Mouse (Mus musculus) lung, adult 18-20 months (tissue): ENCODE data around the gene Unc45a.

Experiments used
- DNase-seq, 2 experiments: peaks; one replicate each; pipeline ENCODE4 v3.0.0; 2022; ENCODE audit warnings: mixed read lengths in 2 of 2

The Unc45a gene

GRCm38 (mm10) chr7:80324043-80324815 lies 16.6 kb downstream of the Unc45a start, which contains the start of gene Rccd1:
Rccd1 (minus strand) TSS chr7:80324454.
- DNase-seq = peak; percentile 94 to 95

DNA sequence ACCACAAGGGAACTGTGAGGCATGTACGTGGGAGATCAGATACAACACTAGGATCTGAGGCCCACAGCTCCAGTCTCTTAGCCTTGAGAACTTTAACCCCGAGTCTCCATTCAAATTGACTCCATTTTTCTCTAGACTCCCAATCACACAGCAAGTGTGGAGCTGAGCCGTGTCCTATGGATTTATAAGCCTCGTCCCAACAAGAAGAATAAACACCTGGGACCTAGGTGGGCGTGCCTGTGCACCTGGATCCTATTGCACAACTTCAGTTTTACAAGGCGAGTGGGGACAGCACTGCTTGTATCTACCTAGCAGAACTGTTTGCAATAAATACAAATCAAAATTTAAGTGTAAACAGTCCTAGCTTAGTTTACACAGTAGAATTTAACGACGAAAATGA lies 17.5 kb downstream of the Unc45a start:
- DNase-seq = no peak

DNA sequence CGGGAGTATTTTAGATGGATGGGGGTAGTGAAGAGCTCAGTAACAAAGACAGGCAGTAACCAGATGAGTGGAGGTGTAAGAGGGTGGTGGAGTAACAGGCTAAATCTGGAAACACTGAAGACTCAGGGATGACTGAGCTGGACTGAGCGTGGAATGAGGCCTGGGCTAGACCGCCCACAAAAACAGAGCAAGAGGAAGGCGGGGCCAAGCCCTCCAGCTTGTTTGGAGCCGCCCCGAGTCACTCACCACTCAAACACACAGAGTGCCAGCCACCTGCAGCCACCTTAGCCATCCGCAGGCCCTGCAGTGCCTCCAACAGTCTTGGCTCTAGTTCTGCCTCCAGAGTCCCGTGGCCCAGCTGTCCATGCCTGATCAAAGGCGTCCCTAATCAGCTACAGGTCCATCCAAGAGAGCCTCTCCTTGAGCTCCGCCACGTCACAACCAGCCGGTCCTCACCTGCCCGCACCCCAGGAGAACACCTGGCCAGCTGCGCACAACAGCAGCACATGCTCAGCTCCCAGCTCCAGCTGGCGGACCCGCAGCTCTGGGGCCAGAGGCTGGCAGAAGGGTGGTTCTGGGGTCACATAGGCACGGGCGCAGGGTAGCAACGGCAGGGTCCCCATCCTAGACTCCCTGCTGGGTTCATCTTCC lies 20.8 kb downstream of the Unc45a start:
- DNase-seq = no peak

DNA sequence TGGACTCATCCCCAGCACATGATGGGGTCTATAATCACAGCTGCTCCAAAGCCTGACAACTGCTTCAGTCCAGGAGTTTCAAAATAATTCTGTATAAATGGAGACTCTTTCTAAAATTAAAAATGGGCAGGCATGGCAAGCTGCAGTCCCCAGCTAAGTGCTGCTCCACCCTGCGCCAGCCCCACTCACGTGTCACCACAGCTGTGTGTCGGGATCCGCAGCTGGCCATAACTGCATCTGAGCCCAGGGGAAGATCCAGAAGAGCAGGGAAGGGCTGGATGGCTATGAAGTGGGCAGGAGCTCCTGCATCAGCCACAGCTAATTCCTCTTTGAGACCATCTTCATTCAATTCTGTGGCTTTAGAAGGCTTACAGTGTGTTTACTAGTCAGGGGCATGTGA lies 22.1 kb downstream of the Unc45a start:
- DNase-seq = no peak

GRCm38 (mm10) chr7:80317439-80318115 lies 23.2 kb downstream of the Unc45a start:
- DNase-seq = no peak

DNA sequence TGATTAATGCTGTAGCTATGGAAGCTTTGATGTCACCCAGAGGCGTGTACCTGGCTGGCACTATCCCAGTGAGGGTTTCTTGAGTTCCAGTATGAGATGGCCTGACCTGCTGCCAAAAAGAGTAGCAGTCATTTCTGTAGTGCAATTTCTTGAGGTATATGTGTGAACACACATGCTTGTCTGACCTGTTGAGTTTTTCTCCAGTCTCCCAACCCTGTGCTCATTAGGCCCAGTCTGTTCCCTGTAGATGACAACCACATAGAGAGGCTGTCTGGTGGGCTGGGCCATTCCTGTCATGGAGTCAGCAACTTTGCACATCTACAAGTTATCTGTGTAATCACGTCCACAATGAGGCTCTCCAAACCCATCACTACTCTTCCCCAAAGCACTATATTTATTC lies 25.1 kb downstream of the Unc45a start:
- no peak for DNase-seq

GRCm38 (mm10) chr7:80310771-80311170 lies 30.0 kb downstream of the Unc45a start:
- DNase-seq = peak in 1 of 2 experiments; percentile 21

DNA sequence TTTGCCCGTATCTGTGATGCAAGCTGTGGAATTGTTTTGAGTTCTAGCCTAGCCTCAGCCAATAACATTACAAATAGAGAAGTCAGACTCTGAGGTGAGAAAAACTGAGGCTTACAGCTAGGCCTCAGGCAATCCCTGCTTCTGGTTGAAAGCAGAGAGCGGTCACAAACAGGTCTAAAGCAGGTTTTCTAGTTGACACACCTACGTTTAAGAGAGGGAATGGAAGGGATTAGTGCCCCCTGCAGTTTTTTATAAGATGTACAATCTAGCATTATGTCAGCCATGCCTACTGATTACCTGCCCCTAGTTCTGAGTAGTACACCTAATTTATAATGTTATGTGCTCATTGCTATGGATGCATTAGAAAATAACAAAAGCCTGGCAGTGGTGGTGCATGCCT lies 33.0 kb downstream of the Unc45a start:
- no peak for DNase-seq

GRCm38 (mm10) chr7:80301522-80301921 lies 39.3 kb downstream of the Unc45a start:
- DNase-seq = no peak

GRCm38 (mm10) chr7:80299568-80299967 lies 41.2 kb downstream of the Unc45a start:
- no peak for DNase-seq

- DNase-seq = no peak
These were observed 42.1 kb downstream of the Unc45a start for GRCm38 (mm10) chr7:80298754-80299153.

GRCm38 (mm10) chr7:80297041-80297440 lies 43.8 kb downstream of the Unc45a start:
- no peak for DNase-seq

GRCm38 (mm10) chr7:80296462-80296861 lies 44.3 kb downstream of the Unc45a start:
- no peak for DNase-seq

DNA sequence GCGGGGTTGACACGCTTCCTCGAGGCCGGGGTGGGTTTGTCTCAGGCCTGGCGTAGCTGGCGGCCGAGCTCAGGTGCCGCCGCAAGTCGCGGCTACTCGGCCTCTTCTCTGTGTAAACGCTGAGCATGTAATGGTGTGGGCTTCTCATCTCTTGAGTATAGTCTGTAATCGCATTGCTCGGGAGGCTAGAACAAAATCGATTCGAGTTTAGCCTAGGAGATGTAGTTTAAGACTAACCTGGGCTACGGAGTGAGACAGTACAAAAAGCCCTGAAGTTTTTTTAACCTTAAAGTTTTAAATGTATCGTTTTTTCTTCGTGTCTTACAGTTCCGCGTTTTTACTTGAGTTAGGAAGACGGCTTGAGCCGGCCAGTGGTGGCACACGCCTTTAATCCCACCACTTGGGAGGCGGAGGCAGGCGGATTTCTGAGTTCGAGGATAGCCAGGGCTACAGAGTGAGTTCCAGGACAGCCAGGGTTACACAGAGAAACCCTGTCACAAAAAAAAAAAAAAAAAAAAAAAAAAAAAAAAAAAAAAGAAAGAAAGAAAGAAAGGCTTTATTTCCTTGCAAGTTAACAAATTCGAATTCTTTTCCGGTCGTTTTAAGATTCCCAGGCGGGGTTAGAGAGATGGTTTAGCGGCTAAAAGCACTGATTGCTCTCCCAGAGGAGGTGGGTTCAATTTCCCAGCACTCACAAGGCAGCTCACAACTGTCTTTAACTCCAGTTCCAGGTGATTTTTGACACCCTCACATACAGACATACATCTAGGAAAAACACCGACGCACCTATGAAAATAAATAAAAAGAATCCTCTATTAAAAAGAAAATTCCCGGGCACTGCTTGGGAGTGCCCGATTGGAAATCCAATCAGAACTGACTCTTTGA lies 45.8 kb downstream of the Unc45a start:
- DNase-seq = no peak

- DNase-seq = peak; percentile 99
These were observed 46.6 kb downstream of the Unc45a start, which contains the start of gene Prc1 for GRCm38 (mm10) chr7:80294062-80294763. Prc1 (plus strand) TSS chr7:80294450.

- DNase-seq = no peak
These were observed 53.1 kb downstream of the Unc45a start for GRCm38 (mm10) chr7:80287736-80288135.

- DNase-seq = no peak
These were observed 55.1 kb downstream of the Unc45a start for GRCm38 (mm10) chr7:80285725-80286124.

- DNase-seq = peak; percentile 64 to 77
These were observed 56.4 kb downstream of the Unc45a start for GRCm38 (mm10) chr7:80284391-80284790.

- no peak for DNase-seq
These were observed 57.4 kb downstream of the Unc45a start for GRCm38 (mm10) chr7:80283226-80283918.

DNA sequence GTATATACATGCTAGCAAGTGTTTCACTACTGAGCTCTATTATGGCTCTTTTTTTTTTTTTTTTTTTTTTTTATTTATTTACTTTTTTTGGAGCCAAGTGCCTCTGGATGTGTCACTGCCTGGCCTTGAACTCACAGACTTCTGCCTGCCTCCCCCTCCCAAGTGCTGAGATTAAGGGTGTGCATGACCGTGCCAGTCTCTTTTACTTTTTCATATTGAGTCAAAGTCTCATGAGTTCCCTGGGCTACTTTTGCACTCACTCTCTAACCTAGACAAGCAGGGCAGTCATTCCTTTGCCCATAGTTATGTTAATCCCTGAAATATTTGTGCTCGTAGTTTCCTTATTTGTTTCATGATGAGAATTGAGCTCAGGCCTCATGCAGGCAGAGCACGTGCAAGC lies 59.2 kb downstream of the Unc45a start:
- no peak for DNase-seq

DNA sequence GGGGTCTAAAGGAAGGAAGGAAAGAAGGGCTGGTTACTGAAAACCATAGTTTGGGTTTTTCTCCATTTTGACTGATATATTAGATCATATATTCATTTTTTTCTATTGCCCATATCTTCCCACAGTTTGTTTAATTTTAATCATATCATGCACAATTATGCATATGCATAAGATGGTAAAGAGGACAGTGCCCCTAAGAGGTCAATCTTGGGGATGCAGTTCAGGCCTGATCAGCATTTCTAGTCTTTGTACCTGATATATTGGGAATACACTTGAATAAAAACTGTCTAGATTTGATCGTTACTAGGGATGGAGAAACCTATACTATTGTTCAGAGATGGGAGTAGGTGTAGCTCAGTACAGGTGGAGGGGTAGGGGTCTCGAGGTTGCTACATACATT lies 59.8 kb downstream of the Unc45a start:
- DNase-seq = no peak
